Mouse (Mus musculus) kidney, embryonic 16.5 days (tissue): ENCODE data around the gene Zfpl1. TPM values are rescaled to one million over a fixed set of nuclear protein-coding genes. Genes with fewer than 3 reads are reported as not detected.

ENCODE experiments used
- ATAC-seq: fragments of 200-750 bp; cut with Nextera tagmentation; 2 replicates; pipeline ENCODE4 v1.8.0; 2017; ENCODE audit warnings: moderate TSS enrichment; ENCODE audit not compliant: low FRiP score, low TSS enrichment
- H3K27ac ChIP-seq: fragments of 300-500 bp; sonication (generic); 2 replicates; pipeline ENCODE4 v1.5.1; 2014; ENCODE audit warnings: low read length
- H3K27me3 ChIP-seq: fragments of 300-500 bp; sonication (generic); 2 replicates; pipeline ENCODE4 v1.6.1; 2014; ENCODE audit warnings: low read length, control low read depth, mixed read lengths; ENCODE audit not compliant: insufficient read depth
- H3K36me3 ChIP-seq: fragments of 300-500 bp; sonication (generic); 2 replicates; pipeline ENCODE4 v1.6.1; 2014; ENCODE audit warnings: low read length, control low read depth, mixed read lengths; ENCODE audit not compliant: insufficient read depth
- H3K4me1 ChIP-seq: fragments of 300-500 bp; sonication (generic); 2 replicates; pipeline ENCODE4 v1.6.1; 2014; ENCODE audit warnings: low read length, control low read depth, mixed read lengths; ENCODE audit not compliant: insufficient read depth
- H3K4me2 ChIP-seq: fragments of 300-500 bp; sonication (generic); replicated peaks from 2 replicates; pipeline ENCODE4 v1.6.1; 2014; ENCODE audit warnings: low read depth, low read length
- H3K4me3 ChIP-seq: fragments of 300-500 bp; sonication (generic); 2 replicates; pipeline ENCODE4 v1.5.1; 2014; ENCODE audit warnings: mild to moderate bottlenecking, low read length
- H3K9ac ChIP-seq: fragments of 300-500 bp; sonication (generic); replicated peaks from 2 replicates; pipeline ENCODE4 v1.6.1; 2014; ENCODE audit warnings: low read length
- H3K9me3 ChIP-seq: fragments of 300-500 bp; sonication (generic); 2 replicates; pipeline ENCODE4 v1.6.1; 2016; ENCODE audit warnings: low read length, control low read depth
- WGBS: fragments of 180-500 bp; shearing (Covaris S2); extraction: QIAGEN DNeasy Blood & Tissue Kit; methylation state at CpG from one replicate; pipeline ENCODE4 v1.1.7; 2014; 5-methylcytosine and 5-hydroxymethylcytosine counted together
- polyA plus RNA-seq: library from polyadenylated mRNA; unstranded; fragments of >200 nt; fragmentation: Nextera tagmentation; extraction: Ambion mirVana; gene quantifications from 2 replicates; pipeline ENCODE4 v1.2.1, GENCODE M21; 2015

Zfpl1 gene
- polyA plus RNA-seq, 1 experiment from 2014 or later, result 78.9 TPM

- peak within 1 kb of the TSS; percentile 97 for H3K9ac ChIP-seq
- peak; percentile 76 for ATAC-seq
- peak within 1 kb of the TSS; percentile 94 for H3K4me3 ChIP-seq
- no peaks in the 10 kb centered on the region for H3K9me3 ChIP-seq
- peak within 1 kb of the TSS; percentile 97 for H3K27ac ChIP-seq
- H3K4me1 ChIP-seq, result peaks cover 37% of the 10 kb centered on the region
- H3K27me3 ChIP-seq, result no peaks in the 10 kb centered on the region
- H3K36me3 ChIP-seq, result peaks cover 10% of the 10 kb centered on the region
- peak within 1 kb of the TSS; percentile 100 for H3K4me2 ChIP-seq
- under 1% methylated on average over 58 of the region's 58 CpGs for WGBS
Observed at GRCm38 (mm10) chr19:6061021-6061533, 23.7 kb downstream of the Zfpl1 start, which contains the start of gene Znhit2. Gene Znhit2 (plus strand): TSS chr19:6061192.

- peaks cover 25% of the 10 kb centered on the region for H3K36me3 ChIP-seq
- peak overlapping the region; percentile 85 for H3K4me2 ChIP-seq
- no peak for ATAC-seq
- no peaks in the 10 kb centered on the region for H3K9me3 ChIP-seq
- 75% methylated on average over 5 of the region's 5 CpGs for WGBS
- peak overlapping the region; percentile 88 for H3K9ac ChIP-seq
- peak overlapping the region; percentile 97 for H3K4me3 ChIP-seq
- no peak overlapping the region for H3K27ac ChIP-seq
- H3K27me3 ChIP-seq, result no peaks in the 10 kb centered on the region
- H3K4me1 ChIP-seq, result peaks cover 40% of the 10 kb centered on the region
Observed at GRCm38 (mm10) chr19:6058966-6059365, 25.8 kb downstream of the Zfpl1 start.

GRCm38 (mm10) chr19:6058513-6058912, 26.2 kb downstream of the Zfpl1 start:
- peak overlapping the region; percentile 97 for H3K4me3 ChIP-seq
- no peaks in the 10 kb centered on the region for H3K9me3 ChIP-seq
- peak overlapping the region; percentile 88 for H3K9ac ChIP-seq
- H3K27me3 ChIP-seq, result no peaks in the 10 kb centered on the region
- H3K4me2 ChIP-seq, result peak overlapping the region; percentile 85
- H3K4me1 ChIP-seq, result peaks cover 40% of the 10 kb centered on the region
- WGBS, result 34% methylated on average over 5 of the region's 5 CpGs
- H3K27ac ChIP-seq, result 0 out of 2 replicates have a peak overlapping the region, but pooled peaks have one; percentile 64
- no peak for ATAC-seq
- peaks cover 30% of the 10 kb centered on the region for H3K36me3 ChIP-seq

- Histone ChIP-seq H3K9me3 (no peaks in the 10 kb centered on the region), H3K27me3 (no peaks in the 10 kb centered on the region), H3K36me3 (peaks cover 40% of the 10 kb centered on the region), H3K4me3 (peak within 1 kb of the TSS; percentile 97), H3K4me1 (peaks cover 33% of the 10 kb centered on the region), H3K4me2 (peak within 1 kb of the TSS; percentile 88), H3K9ac (peak within 1 kb of the TSS; percentile 91), H3K27ac (peak within 1 kb of the TSS; percentile 75)
- peak; percentile 88 for ATAC-seq
- WGBS, result under 1% methylated on average over 55 of the region's 63 CpGs
Observed at GRCm38 (mm10) chr19:6057313-6058096, 27.3 kb downstream of the Zfpl1 start, which contains the start of the genes Mrpl49 and Fau. Gene Mrpl49 (minus strand): TSS chr19:6057785. Gene Fau (plus strand): TSS chr19:6057844.

GRCm38 (mm10) chr19:6056696-6057095, 28.1 kb downstream of the Zfpl1 start:
- Histone ChIP-seq H3K4me1 (peaks cover 25% of the 10 kb centered on the region), H3K27me3 (no peaks in the 10 kb centered on the region), H3K4me2 (peak overlapping the region; percentile 88), H3K27ac (no peak overlapping the region), H3K9ac (peak overlapping the region; percentile 91), H3K36me3 (peaks cover 48% of the 10 kb centered on the region), H3K9me3 (no peaks in the 10 kb centered on the region), H3K4me3 (peak overlapping the region; percentile 97)
- no peak for ATAC-seq
- 46% methylated on average over 4 of the region's 4 CpGs for WGBS

- 74% methylated on average over 5 of the region's 5 CpGs for WGBS
- Histone ChIP-seq H3K36me3 (peaks cover 67% of the 10 kb centered on the region), H3K27me3 (no peaks in the 10 kb centered on the region), H3K27ac (no peak overlapping the region), H3K4me3 (no peak overlapping the region), H3K4me1 (peaks cover 20% of the 10 kb centered on the region), H3K4me2 (no peak overlapping the region), H3K9me3 (no peaks in the 10 kb centered on the region), H3K9ac (no peak overlapping the region)
- ATAC-seq, result no peak
Observed at GRCm38 (mm10) chr19:6054296-6054695, 30.5 kb downstream of the Zfpl1 start.

- no peaks in the 10 kb centered on the region for H3K9me3 ChIP-seq
- H3K36me3 ChIP-seq, result peaks cover 76% of the 10 kb centered on the region
- no peak overlapping the region for H3K9ac ChIP-seq
- H3K4me1 ChIP-seq, result peaks cover 20% of the 10 kb centered on the region
- WGBS, result 89% methylated on average over 7 of the region's 7 CpGs
- no peak overlapping the region for H3K27ac ChIP-seq
- H3K4me2 ChIP-seq, result no peak overlapping the region
- no peak overlapping the region for H3K4me3 ChIP-seq
- H3K27me3 ChIP-seq, result no peaks in the 10 kb centered on the region
- ATAC-seq, result no peak
Observed at GRCm38 (mm10) chr19:6052516-6052915, 32.2 kb downstream of the Zfpl1 start.

GRCm38 (mm10) chr19:6048681-6049410, 35.9 kb downstream of the Zfpl1 start:
- no peak for ATAC-seq
- H3K27me3 ChIP-seq, result no peaks in the 10 kb centered on the region
- H3K4me3 ChIP-seq, result no peak overlapping the region
- no peak overlapping the region for H3K4me2 ChIP-seq
- H3K27ac ChIP-seq, result no peak overlapping the region
- H3K36me3 ChIP-seq, result peaks cover 59% of the 10 kb centered on the region
- WGBS, result 84% methylated on average over 11 of the region's 11 CpGs
- H3K9me3 ChIP-seq, result no peaks in the 10 kb centered on the region
- peaks cover 16% of the 10 kb centered on the region for H3K4me1 ChIP-seq
- H3K9ac ChIP-seq, result 0 out of 2 replicates have a peak overlapping the region, but pooled peaks have one; percentile 22

- H3K27ac ChIP-seq, result no peak overlapping the region
- peaks cover 49% of the 10 kb centered on the region for H3K36me3 ChIP-seq
- no peaks in the 10 kb centered on the region for H3K9me3 ChIP-seq
- H3K27me3 ChIP-seq, result no peaks in the 10 kb centered on the region
- peak overlapping the region; percentile 77 for H3K4me3 ChIP-seq
- H3K4me1 ChIP-seq, result peaks cover 16% of the 10 kb centered on the region
- 86% methylated on average over 8 of the region's 8 CpGs for WGBS
- no peak for ATAC-seq
- H3K9ac ChIP-seq, result peak overlapping the region; percentile 86
- H3K4me2 ChIP-seq, result peak overlapping the region; percentile 71
Observed at GRCm38 (mm10) chr19:6047899-6048166, 36.9 kb downstream of the Zfpl1 start.
